12 mouse cellular contexts compared by ENCODE assay signal in the genomic region with DNA sequence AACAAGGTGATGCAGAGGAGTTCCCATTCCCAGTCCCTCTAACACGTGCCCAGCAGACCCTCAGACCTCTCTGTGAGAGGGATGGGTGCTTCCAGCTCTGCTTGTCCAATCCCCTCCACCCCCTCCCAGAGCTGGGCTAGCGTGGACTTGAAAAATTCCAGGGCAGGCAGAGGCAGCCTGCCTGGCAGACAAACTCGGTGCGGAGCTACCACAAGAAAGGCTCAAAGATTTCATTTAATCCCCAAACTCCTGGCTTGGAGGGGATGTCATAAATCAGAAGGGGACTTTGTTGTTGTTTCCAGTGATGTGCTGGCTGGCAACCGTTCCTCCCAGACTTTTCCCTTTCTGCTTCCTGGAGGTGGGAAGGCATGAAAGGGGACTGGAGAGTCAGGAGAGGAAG. TPM values are rescaled to one million over a fixed set of nuclear protein-coding genes. Genes with fewer than 3 reads are reported as not detected.
DNase-seq lines count a peak whose midpoint lies in the region; ATAC-seq and TF ChIP-seq lines count a peak whose summit lies in the region.
"Had no signal": no experiment of that assay in that cellular context is flagged by ENCODE, and none has a peak within 500 bp of the region (broad histone marks: within the 10 kb centered on the region; RNA-seq: fewer than 3 reads in every experiment).

No protein-coding gene starts in this region.

- H3K27ac ChIP-seq in liver, embryonic 13.5 days: no peak overlapping the region
- H3K27ac ChIP-seq in liver, postnatal 0 days (ENCODE audit: low read depth): no peak overlapping the region
- H3K27ac ChIP-seq in embryonic facial prominence, embryonic 15.5 days (replicated peaks): peak overlapping the region; percentile 71
- peak overlapping the region; percentile 73 for H3K27ac ChIP-seq in kidney, embryonic 14.5 days (ENCODE audit: low read depth, low read length)
- peak overlapping the region; percentile 76 for H3K27ac ChIP-seq in limb, embryonic 15.5 days
- no peak overlapping the region for H3K27ac ChIP-seq in hindbrain, embryonic 12.5 days
- H3K27ac ChIP-seq: liver, embryonic 14.5 days; neural tube, embryonic 15.5 days had no signal

- no peak overlapping the region for H3K4me2 ChIP-seq in liver, embryonic 13.5 days
- H3K4me2 ChIP-seq in liver, postnatal 0 days (ENCODE audit: low read depth, low read length): no peak overlapping the region
- H3K4me2 ChIP-seq in embryonic facial prominence, embryonic 15.5 days (replicated peaks): no peak overlapping the region
- H3K4me2 ChIP-seq in kidney, embryonic 14.5 days (replicated peaks; ENCODE audit: low read depth, low read length): no peak overlapping the region
- H3K4me2 ChIP-seq in limb, embryonic 15.5 days: no peak overlapping the region
- H3K4me2 ChIP-seq in hindbrain, embryonic 12.5 days (replicated peaks): no peak overlapping the region
- H3K4me2 ChIP-seq: neural tube, embryonic 15.5 days had no signal

- no peaks in the 10 kb centered on the region for H3K9me3 ChIP-seq in liver, embryonic 13.5 days (replicated peaks)
- no peaks in the 10 kb centered on the region for H3K9me3 ChIP-seq in liver, postnatal 0 days (ENCODE audit: low read length)
- no peaks in the 10 kb centered on the region for H3K9me3 ChIP-seq in embryonic facial prominence, embryonic 15.5 days (replicated peaks)
- H3K9me3 ChIP-seq in kidney, embryonic 14.5 days (ENCODE audit: control insufficient read depth, low read length): no peaks in the 10 kb centered on the region
- no peaks in the 10 kb centered on the region for H3K9me3 ChIP-seq in limb, embryonic 15.5 days
- no peaks in the 10 kb centered on the region for H3K9me3 ChIP-seq in hindbrain, embryonic 12.5 days (replicated peaks)
- H3K9me3 ChIP-seq: neural tube, embryonic 15.5 days had no signal

- no peaks in the 10 kb centered on the region for H3K36me3 ChIP-seq in liver, embryonic 13.5 days
- no peaks in the 10 kb centered on the region for H3K36me3 ChIP-seq in liver, postnatal 0 days (replicated peaks; ENCODE audit: insufficient read depth, low read length)
- no peaks in the 10 kb centered on the region for H3K36me3 ChIP-seq in embryonic facial prominence, embryonic 15.5 days
- no peaks in the 10 kb centered on the region for H3K36me3 ChIP-seq in kidney, embryonic 14.5 days (ENCODE audit: control insufficient read depth, insufficient read depth, low read length)
- no peaks in the 10 kb centered on the region for H3K36me3 ChIP-seq in limb, embryonic 15.5 days
- H3K36me3 ChIP-seq in hindbrain, embryonic 12.5 days: no peaks in the 10 kb centered on the region
- H3K36me3 ChIP-seq: neural tube, embryonic 15.5 days had no signal

- H3K27me3 ChIP-seq in liver, embryonic 13.5 days: peaks cover 6% of the 10 kb centered on the region; the same call in 1 of the 2 replicates
- no peaks in the 10 kb centered on the region for H3K27me3 ChIP-seq in liver, postnatal 0 days (ENCODE audit: insufficient read depth, low read length)
- no peaks in the 10 kb centered on the region for H3K27me3 ChIP-seq in embryonic facial prominence, embryonic 15.5 days
- no peaks in the 10 kb centered on the region for H3K27me3 ChIP-seq in kidney, embryonic 14.5 days (ENCODE audit: control insufficient read depth, insufficient read depth, low read length)
- H3K27me3 ChIP-seq in limb, embryonic 15.5 days: no peaks in the 10 kb centered on the region
- 0 out of 2 replicates have a peak, but pooled peaks cover 6% of the 10 kb centered on the region for H3K27me3 ChIP-seq in hindbrain, embryonic 12.5 days
- H3K27me3 ChIP-seq: neural tube, embryonic 15.5 days had no signal

- TF ChIP-seq CTCF in liver, postnatal 0 days (IDR thresholded peaks at IDR 0.05; ENCODE audit: low read depth): no peak

- no peak for TF ChIP-seq EP300 in liver, postnatal 0 days (IDR thresholded peaks at IDR 0.05; ENCODE audit: low read depth)

- peaks cover 65% of the 10 kb centered on the region for H3K4me1 ChIP-seq in liver, embryonic 13.5 days (replicated peaks)
- peaks cover 35% of the 10 kb centered on the region for H3K4me1 ChIP-seq in liver, postnatal 0 days (ENCODE audit: insufficient read depth)
- peaks cover 42% of the 10 kb centered on the region for H3K4me1 ChIP-seq in embryonic facial prominence, embryonic 15.5 days
- peaks cover 35% of the 10 kb centered on the region for H3K4me1 ChIP-seq in kidney, embryonic 14.5 days (ENCODE audit: control insufficient read depth, insufficient read depth, low read length)
- H3K4me1 ChIP-seq in limb, embryonic 15.5 days: peaks cover 38% of the 10 kb centered on the region
- H3K4me1 ChIP-seq in hindbrain, embryonic 12.5 days: peaks cover 12% of the 10 kb centered on the region

- H3K4me3 ChIP-seq in liver, embryonic 13.5 days (replicated peaks): no peak overlapping the region
- no peak overlapping the region for H3K4me3 ChIP-seq in liver, postnatal 0 days (ENCODE audit: low read depth, low read length)
- H3K4me3 ChIP-seq in embryonic facial prominence, embryonic 15.5 days (replicated peaks): no peak overlapping the region
- H3K4me3 ChIP-seq in kidney, embryonic 14.5 days (ENCODE audit: low read length): no peak overlapping the region
- H3K4me3 ChIP-seq in limb, embryonic 15.5 days: no peak overlapping the region
- no peak overlapping the region for H3K4me3 ChIP-seq in hindbrain, embryonic 12.5 days
- H3K4me3 ChIP-seq: neural tube, embryonic 15.5 days had no signal

- H3K9ac ChIP-seq in liver, embryonic 13.5 days: 0 out of 2 replicates have a peak overlapping the region, but pooled peaks have one; percentile 8
- no peak overlapping the region for H3K9ac ChIP-seq in liver, postnatal 0 days (replicated peaks)
- no peak overlapping the region for H3K9ac ChIP-seq in embryonic facial prominence, embryonic 15.5 days
- no peak overlapping the region for H3K9ac ChIP-seq in kidney, embryonic 14.5 days (ENCODE audit: low read depth, low read length)
- H3K9ac ChIP-seq in limb, embryonic 15.5 days: no peak overlapping the region
- H3K9ac ChIP-seq in hindbrain, embryonic 12.5 days: no peak overlapping the region
- H3K9ac ChIP-seq: liver, embryonic 14.5 days; neural tube, embryonic 15.5 days had no signal

- DNase-seq in liver, embryonic 13.5 days: no peak
- DNase-seq in liver, postnatal 0 days: no peak
- DNase-seq in frontal cortex, postnatal 14 days (ENCODE audit: low spot score in 2 of 2): no peak
- DNase-seq: layer of hippocampus, adult 9-11 months; midbrain, embryonic 14.5 days had no signal

- no peak for ATAC-seq in liver, embryonic 13.5 days (ENCODE audit: low read depth)
- ATAC-seq in liver, postnatal 0 days: no peak
- ATAC-seq in embryonic facial prominence, embryonic 15.5 days (ENCODE audit: insufficient number of reproducible peaks, low FRiP score, low TSS enrichment, low read depth): no peak
- ATAC-seq in kidney, embryonic 14.5 days (ENCODE audit: low FRiP score, low TSS enrichment): peak; percentile 18
- peak; percentile 54; the same call in 1 of the 2 replicates for ATAC-seq in limb, embryonic 15.5 days (ENCODE audit: insufficient number of reproducible peaks, low FRiP score, low TSS enrichment, low read depth)
- no peak for ATAC-seq in hindbrain, embryonic 12.5 days (ENCODE audit: low FRiP score)
- ATAC-seq in inflammation-experienced regulatory T-cells, adult 6 months: no peak

- 57% methylated on average over 5 of the region's 5 CpGs for WGBS in liver, embryonic 13.5 days (ENCODE audit: insufficient replicate concordance)
- WGBS in liver, postnatal 0 days (ENCODE audit: insufficient replicate concordance): 56% methylated on average over 5 of the region's 5 CpGs
- 14% methylated on average over 5 of the region's 5 CpGs for WGBS in embryonic facial prominence, embryonic 15.5 days
- 5% methylated on average over 5 of the region's 5 CpGs for WGBS in kidney, embryonic 14.5 days
- WGBS in limb, embryonic 15.5 days: 9% methylated on average over 5 of the region's 5 CpGs
- WGBS in hindbrain, embryonic 12.5 days: 58% methylated on average over 5 of the region's 5 CpGs

RNA-seq across cellular contexts. Expression of a gene that starts 44.1 kb away (rescaled TPM):
- 1.7 and 2.6 TPM in 2 replicates for polyA plus RNA-seq in liver, embryonic 13.5 days (2015; fragmentation: Nextera tagmentation; extraction: Ambion mirVana)
- polyA plus RNA-seq in liver, postnatal 0 days (2015; fragmentation: Nextera tagmentation; extraction: Ambion mirVana): 5.5 and 6.3 TPM in 2 replicates
- polyA plus RNA-seq in embryonic facial prominence, embryonic 15.5 days (2015; fragmentation: Nextera tagmentation; extraction: Ambion mirVana): 6.7 and 8.2 TPM in 2 replicates
- polyA plus RNA-seq in kidney, embryonic 14.5 days (2014; fragmentation: Nextera tagmentation; extraction: Ambion mirVana): 0.39 and 0.84 TPM in 2 replicates
- 17.9 and 20.3 TPM in 2 replicates for polyA plus RNA-seq in limb, embryonic 15.5 days (2015; fragmentation: Nextera tagmentation; extraction: Ambion mirVana)
- 7.2 and 10.5 TPM in 2 replicates for polyA plus RNA-seq in hindbrain, embryonic 12.5 days (2016; fragmentation: Nextera tagmentation; extraction: Ambion mirVana)
- polyA plus RNA-seq in inflammation-experienced regulatory T-cells, adult 6 months (2017; shearing (Covaris generic)): not detected

RNA-seq across cellular contexts. Expression of a gene that starts 57.5 kb away (rescaled TPM):
- polyA plus RNA-seq in liver, embryonic 13.5 days (2015; fragmentation: Nextera tagmentation; extraction: Ambion mirVana): 0.07 and 0.22 TPM in 2 replicates
- 0.11 and 0.14 TPM in 2 replicates for polyA plus RNA-seq in liver, postnatal 0 days (2015; fragmentation: Nextera tagmentation; extraction: Ambion mirVana)
- polyA plus RNA-seq in embryonic facial prominence, embryonic 15.5 days (2015; fragmentation: Nextera tagmentation; extraction: Ambion mirVana): 1.1 and 1.2 TPM in 2 replicates
- 0.26 TPM in 1 of 2 replicates, not detected in the other for polyA plus RNA-seq in kidney, embryonic 14.5 days (2014; fragmentation: Nextera tagmentation; extraction: Ambion mirVana)
- polyA plus RNA-seq in limb, embryonic 15.5 days (2015; fragmentation: Nextera tagmentation; extraction: Ambion mirVana): 0.71 and 0.83 TPM in 2 replicates
- 2.0 and 4.0 TPM in 2 replicates for polyA plus RNA-seq in hindbrain, embryonic 12.5 days (2016; fragmentation: Nextera tagmentation; extraction: Ambion mirVana)
- polyA plus RNA-seq in inflammation-experienced regulatory T-cells, adult 6 months (2017; shearing (Covaris generic)): not detected

Comparison
In these comparisons a context has a peak if more than half of its experiments do, and no peak if none do; other contexts are left out.
1. ATAC-seq: peak in kidney, embryonic 14.5 days (single experiment) and limb, embryonic 15.5 days (single experiment); none in liver, embryonic 13.5 days (single experiment), liver, postnatal 0 days (single experiment), embryonic facial prominence, embryonic 15.5 days (single experiment), hindbrain, embryonic 12.5 days (single experiment) and inflammation-experienced regulatory T-cells, adult 6 months (single experiment).
2. H3K27ac ChIP-seq: peak in embryonic facial prominence, embryonic 15.5 days (single experiment), kidney, embryonic 14.5 days (single experiment) and limb, embryonic 15.5 days (single experiment); none in liver, embryonic 13.5 days (single experiment), liver, postnatal 0 days (single experiment) and hindbrain, embryonic 12.5 days (single experiment).